Mouse (Mus musculus): ENCODE measurements around the gene Gm3182.
"Not testable (repeated sequence)": the region's sequence is repeated elsewhere in the genome, so short reads cannot be mapped to it uniquely, and the experiment has no call there.

Gm3182 gene

GRCm38 (mm10) chr14:4481445-4481844 lies at the start of gene Gm3182:
TSS of gene Gm3182 (plus strand) at chr14:4481745.
- not testable (repeated sequence) for DNase-seq (ENCODE audit: low read depth, low spot score)

DNA sequence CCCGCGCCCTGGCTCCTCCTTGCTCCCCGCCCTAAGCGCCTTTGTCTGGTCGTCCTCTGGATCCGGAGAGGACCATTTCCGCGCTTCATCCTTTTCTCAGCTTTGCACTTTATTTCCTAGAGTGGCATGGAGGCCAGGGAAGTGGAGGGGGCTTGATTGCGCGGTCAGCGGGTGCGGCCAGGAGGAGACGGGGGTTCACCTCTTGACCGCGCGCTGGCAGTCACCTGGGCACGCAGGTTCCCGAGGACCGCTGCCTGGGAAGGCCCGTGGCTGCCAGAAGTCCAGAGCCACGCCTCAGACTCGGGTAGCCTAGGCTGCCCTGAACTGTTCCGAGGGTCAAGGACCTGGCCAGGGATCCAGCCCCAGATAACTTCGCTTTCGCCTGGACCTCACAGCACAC lies 17.9 kb downstream of the Gm3182 start:
- not testable (repeated sequence) for DNase-seq (ENCODE audit: low read depth, low spot score)
